Mouse (Mus musculus) heart, adult 9 months (tissue): ENCODE measurements at regions not wholly inside any gene's neighbourhood (a gene's known extent, or its start where the extent isn't known, plus 50 kb on each side); places are given as distances from the start of the nearest gene placed in this dataset.

Source experiments
- DNase-seq, 2 experiments: peaks; one replicate each; pipeline ENCODE4 v3.0.0; 2022; ENCODE audit warnings: low spot score in 2 of 2

GRCm38 (mm10) chr15:25129572-25129971 lies 284.0 kb downstream of the Basp1 start:
- DNase-seq: no peak

- no peak for DNase-seq
Observed at GRCm38 (mm10) chr15:25120441-25120840, 293.1 kb downstream of the Basp1 start.

- no peak for DNase-seq
Observed at GRCm38 (mm10) chr15:25117980-25118379, 295.6 kb downstream of the Basp1 start.

GRCm38 (mm10) chr15:25102727-25103126 lies 310.8 kb downstream of the Basp1 start:
- no peak for DNase-seq

- no peak for DNase-seq
Observed at GRCm38 (mm10) chr15:25093758-25094157, 319.8 kb downstream of the Basp1 start.

DNA sequence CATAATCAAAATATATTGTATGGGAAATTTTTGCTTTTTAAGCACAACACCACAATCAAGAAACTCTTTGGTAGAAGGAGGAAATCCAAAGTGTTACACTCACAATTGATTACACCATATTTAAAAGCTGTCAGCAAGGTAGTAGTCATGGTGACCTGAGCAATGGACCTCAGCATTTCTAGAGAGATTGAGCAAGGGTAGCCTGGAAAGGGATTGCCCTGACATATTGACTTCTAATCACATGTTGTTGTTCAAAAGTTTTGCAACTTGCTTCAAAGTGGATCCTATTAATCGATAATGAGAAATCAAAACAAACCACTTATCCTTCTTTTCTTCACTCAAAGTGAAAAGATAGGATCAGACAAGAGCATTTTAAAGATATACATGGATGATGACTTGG lies 343.9 kb downstream of the Basp1 start:
- DNase-seq: no peak

DNA sequence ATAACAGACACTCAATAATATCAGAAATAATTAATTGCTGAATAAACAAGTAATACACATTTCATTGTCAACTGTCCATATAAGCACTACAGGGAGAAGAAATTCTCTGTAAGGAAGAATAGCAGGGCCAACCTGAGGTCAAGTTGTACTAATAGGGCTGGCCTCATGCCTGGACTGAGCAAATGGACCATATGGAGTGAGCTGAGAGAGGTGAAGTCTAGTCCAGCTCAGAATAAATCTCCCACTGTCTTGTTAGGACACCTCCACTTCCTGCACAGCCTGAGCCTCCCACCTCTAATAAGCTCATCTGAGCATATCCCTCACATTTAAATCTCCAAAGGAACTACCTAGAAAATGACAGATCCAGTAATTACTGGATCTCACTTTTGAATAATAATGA lies 354.2 kb downstream of the Basp1 start:
- no peak for DNase-seq

DNA sequence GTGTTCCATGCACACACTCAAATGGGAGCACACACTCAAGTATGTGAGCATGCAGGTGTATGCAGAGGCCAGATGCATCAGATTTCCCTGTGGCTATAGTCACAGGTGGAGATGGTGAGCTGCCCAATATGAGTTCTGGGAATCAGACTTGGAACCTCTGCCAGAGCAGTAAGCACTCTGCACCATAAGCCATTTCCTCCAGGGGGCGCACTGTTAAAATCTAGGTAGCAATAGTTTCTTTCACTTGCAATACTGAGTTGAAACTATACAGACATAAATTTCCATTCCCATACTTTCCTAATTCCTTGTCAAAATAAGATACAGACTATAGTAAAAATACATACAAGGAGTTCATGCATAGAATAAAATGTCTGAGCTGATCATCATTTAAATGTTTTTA lies 365.7 kb downstream of the Basp1 start:
- peak in 1 of 2 experiments; percentile 6 for DNase-seq

GRCm38 (mm10) chr15:25046514-25047138 lies 366.9 kb downstream of the Basp1 start:
- DNase-seq: no peak

GRCm38 (mm10) chr15:25036231-25036630 lies 377.3 kb downstream of the Basp1 start:
- DNase-seq: no peak

GRCm38 (mm10) chr15:25027865-25028264 lies 385.7 kb downstream of the Basp1 start:
- DNase-seq: no peak

GRCm38 (mm10) chr15:25026786-25027461 lies 386.6 kb downstream of the Basp1 start:
- DNase-seq: no peak

GRCm38 (mm10) chr15:25026351-25026750 lies 387.2 kb downstream of the Basp1 start:
- DNase-seq: no peak

GRCm38 (mm10) chr15:25020916-25021315 lies 392.6 kb downstream of the Basp1 start:
- no peak for DNase-seq

DNA sequence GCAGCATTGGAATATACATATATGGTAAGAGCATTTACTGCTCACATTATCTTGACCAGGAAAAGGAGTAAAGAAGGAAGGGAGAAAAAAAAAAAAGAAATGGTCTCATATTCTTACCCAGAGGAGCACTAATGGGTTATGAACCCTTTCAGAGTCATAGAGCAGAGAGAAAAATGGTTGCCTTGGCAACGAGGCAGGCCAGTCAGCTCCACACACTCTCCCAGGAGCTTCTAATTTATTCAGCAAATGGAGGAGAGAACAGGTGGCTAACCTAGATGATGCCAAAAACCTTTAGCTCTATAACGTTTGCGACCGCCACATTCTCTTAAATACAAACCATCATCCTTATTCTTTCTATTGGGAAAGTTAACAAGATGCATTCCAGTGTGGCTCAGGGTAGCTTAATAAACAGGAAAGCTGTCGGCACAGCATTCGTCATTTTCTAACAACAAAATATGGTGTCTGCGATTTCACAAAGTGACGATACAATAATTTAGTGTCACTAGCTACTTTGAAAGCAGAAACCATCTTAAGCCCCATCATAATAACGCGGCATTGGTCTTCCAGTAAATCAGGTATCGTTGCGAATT lies 394.1 kb downstream of the Basp1 start:
- no peak for DNase-seq

- no peak for DNase-seq
Observed at GRCm38 (mm10) chr15:25018937-25019336, 394.6 kb downstream of the Basp1 start.

DNA sequence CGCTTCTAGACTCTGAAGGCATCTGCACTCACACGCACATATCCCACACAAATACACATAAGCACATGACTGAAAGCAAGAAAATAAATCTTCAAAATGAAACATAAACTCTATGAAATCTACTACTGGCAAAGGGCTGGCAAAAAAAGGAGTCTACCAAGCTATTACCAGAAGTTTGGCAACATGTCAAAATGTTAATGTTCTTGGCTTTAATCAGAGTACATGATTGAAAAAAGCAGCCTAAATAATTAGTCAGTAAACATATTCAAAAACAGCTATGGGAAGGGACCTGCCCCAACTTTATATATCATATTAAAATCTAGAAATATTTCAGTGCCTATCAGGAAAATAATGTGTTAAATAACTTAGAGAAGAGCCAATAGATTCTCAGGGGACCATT lies 405.8 kb downstream of the Basp1 start:
- no peak for DNase-seq

DNA sequence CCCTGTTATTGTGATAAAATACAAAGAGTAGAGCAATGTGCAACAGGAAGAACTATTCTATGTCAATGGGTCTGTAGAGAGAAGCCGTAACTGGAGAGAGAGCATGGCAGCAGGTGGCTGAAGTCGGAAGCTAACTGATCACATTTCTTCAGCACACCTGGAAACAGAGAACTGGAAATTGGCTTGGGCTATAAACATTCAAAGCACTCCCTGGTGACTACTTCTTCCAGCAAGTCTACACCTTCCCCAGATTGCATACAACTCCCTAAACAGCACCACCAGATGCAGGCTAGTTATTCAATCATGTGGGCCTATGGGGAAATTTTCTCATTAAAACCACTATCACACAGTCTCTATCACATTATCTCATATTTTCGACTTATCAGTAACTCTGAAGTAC lies 413.4 kb downstream of the Basp1 start:
- no peak for DNase-seq

DNA sequence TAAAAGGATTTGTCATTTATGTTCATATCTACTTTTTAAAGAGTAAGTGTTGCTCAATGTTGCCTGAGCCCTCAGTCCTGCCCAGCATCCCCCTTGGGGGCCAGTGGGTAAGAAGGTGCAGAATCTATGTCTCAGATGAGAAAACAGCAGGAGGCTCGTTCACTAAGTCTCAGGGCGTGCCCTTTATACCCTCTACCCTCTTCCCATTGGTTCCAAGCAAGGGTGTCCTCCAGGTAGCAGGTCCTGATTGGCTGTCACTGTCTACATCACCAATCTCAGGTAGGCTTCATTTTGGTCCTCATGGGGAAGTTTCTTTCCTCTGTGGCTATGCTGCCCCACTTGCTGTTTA lies 420.3 kb downstream of the Basp1 start:
- DNase-seq: no peak

DNA sequence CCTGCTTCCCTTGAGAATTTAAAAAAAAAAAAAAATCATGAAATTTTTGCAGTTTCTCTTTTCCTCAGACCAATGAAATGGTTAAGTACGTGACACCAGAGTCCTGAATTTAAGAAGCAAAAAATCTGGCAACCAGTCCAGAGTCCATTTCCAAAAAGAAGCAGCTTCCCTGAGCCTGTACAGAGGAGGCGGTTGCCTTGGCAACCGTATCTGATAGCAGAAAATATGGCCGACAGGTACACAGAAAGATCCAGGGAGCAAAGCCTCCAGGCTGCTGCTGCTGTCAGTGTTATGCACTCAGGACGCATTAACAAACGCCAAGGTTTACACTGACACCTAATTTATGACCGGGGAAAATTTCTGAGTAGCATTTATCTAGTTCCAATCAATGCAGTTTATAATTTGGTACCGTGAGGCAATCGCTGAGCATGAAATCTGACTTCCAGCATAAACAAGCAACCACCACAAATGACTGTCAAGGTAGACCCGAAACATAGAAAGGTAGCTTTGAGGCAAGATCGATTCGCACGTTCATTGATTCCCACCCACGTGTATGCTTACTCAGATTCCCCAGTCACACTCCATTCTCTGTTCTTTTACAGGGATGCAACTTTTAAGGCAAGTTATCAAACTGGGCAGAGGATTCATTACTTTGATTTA lies 420.8 kb downstream of the Basp1 start:
- DNase-seq: no peak

- no peak for DNase-seq
Observed at GRCm38 (mm10) chr15:24990082-24990786, 423.3 kb downstream of the Basp1 start.

GRCm38 (mm10) chr15:24980841-24981240 lies 432.7 kb downstream of the Basp1 start:
- no peak for DNase-seq
